ENCODE assay signal across 18 mouse cellular contexts in the genomic region with DNA sequence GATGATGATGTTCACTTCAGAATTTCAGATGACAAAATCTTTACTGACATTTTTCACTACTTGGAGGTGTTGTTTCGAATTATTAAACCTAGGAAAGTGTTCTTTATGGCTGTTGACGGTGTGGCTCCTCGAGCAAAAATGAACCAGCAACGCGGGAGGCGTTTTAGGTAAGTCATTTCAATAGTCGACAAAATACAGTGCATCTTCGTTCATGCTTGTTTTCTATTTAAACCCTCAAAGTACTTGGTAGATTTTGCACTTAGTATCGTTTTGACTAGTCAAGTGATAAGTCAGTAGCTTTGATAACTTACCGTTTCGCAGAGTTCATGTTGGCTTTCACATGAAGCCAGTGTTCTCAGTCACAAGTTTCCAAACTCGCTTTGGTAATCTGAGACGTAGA. TPM values are rescaled to one million over a fixed set of nuclear protein-coding genes. Genes with fewer than 3 reads are reported as not detected.
DNase-seq lines count a peak whose midpoint lies in the region; ATAC-seq lines count a peak whose summit lies in the region.
"Had no signal": no experiment of that assay in that cellular context is flagged by ENCODE, and none has a peak within 500 bp of the region (broad histone marks: within the 10 kb centered on the region; RNA-seq: fewer than 3 reads in every experiment).

No protein-coding gene starts in this region.

- no peak for DNase-seq in natural killer cell, adult 2 months (ENCODE audit: low spot score in 2 of 2)
- DNase-seq in gastrocnemius, postnatal 14 days: no peak
- DNase-seq: adrenal gland, adult 2 months; adrenal gland, postnatal 10 days; adrenal gland, postnatal 25 days; B cell, adult 2 months; cerebellum, adult 11-12 months; cerebellum, adult 2 months; cerebellum, adult 9-10 months; cerebellum, postnatal 10 days; cerebellum, postnatal 25 days; forebrain, postnatal 0 days had no signal

- peak; percentile 56 for ATAC-seq in CD4-positive, CD25-positive, alpha-beta regulatory T cell, adult 4 months
- peak; percentile 29 for ATAC-seq in activated CD4-positive, CD25-positive, alpha-beta regulatory T cell, adult 4 months
- peak; percentile 49 for ATAC-seq in inflammation-experienced regulatory T-cells, adult 6 months
- ATAC-seq: forebrain, embryonic 13.5 days; forebrain, embryonic 15.5 days; forebrain, postnatal 0 days; Patski had no signal

- intact Hi-C loops in gastrocnemius, postnatal 14 days (cut with DNase I; ENCODE audit: low total_unique reads): no loop called here

RNA-seq across cellular contexts. Expression of a gene that starts 9.5 kb away (rescaled TPM):
- polyA plus RNA-seq in CD4-positive, CD25-positive, alpha-beta regulatory T cell, adult 4 months (2017; shearing (Covaris generic)): 10 to 100 TPM; 52.8 to 55.2 TPM
- polyA plus RNA-seq in activated CD4-positive, CD25-positive, alpha-beta regulatory T cell, adult 4 months (2017; shearing (Covaris generic)): 10 to 100 TPM; 37.3 to 54.8 TPM
- 10 to 100 TPM; 43.3 to 64.3 (median 51.5) TPM for polyA plus RNA-seq in inflammation-experienced regulatory T-cells, adult 6 months (2017; shearing (Covaris generic))
- 10 to 100 TPM; 10.3 to 11.0 TPM for total RNA-seq in gastrocnemius, postnatal 14 days (2021)
